Mouse (Mus musculus) myocyte (in vitro differentiated cells): ENCODE measurements around the gene Grifin.

Experiments used
- MYOG ChIP-seq, 3 experiments: IDR thresholded peaks; one replicate each; pipeline ENCODE4 v1.6.1; 2011; ENCODE audit warnings: control low read depth in 2 of 3, low read depth in 2 of 3, mild to moderate bottlenecking in 2 of 3; ENCODE audit not compliant: insufficient read length in 2 of 3, control insufficient read depth in 1 of 3, insufficient read depth in 1 of 3
- POLR2A ChIP-seq: IDR thresholded peaks from one replicate; pipeline ENCODE4 v1.6.1; 2011; ENCODE audit warnings: low read depth, mild to moderate bottlenecking, control low read depth, moderate library complexity; ENCODE audit not compliant: insufficient read length
- TCF12 ChIP-seq: IDR thresholded peaks from one replicate; pipeline ENCODE4 v1.6.1; 2011; ENCODE audit warnings: mild to moderate bottlenecking, control low read depth; ENCODE audit not compliant: poor library complexity, insufficient read depth, severe bottlenecking

DNA sequence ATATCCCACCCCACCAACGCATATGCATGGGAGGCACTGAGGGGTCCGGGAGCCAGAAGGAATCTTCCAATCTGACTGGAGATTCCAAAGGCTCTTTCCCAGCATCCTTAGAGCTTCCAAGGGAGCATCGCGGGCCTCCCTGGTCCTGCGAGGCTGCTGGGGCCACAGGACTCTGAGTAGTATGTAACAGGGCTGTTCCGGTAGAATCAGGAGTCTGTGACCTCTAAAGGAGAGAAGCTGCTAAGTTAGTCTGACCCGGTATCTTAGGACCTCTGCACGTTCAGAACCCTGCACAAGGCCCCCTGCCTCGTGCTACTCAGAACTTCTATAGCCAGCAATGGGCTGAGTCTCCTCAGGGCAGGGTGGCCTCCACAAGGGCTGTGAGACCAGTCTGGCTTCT is 14.3 kb upstream of the Grifin start:
- TF ChIP-seq TCF12 (no peak), POLR2A (no peak), MYOG (IDR thresholded peaks at IDR 0.05; ENCODE audit: control insufficient read depth in 1 of 3, insufficient read depth in 1 of 3, insufficient read length in 2 of 3, low read depth in 2 of 3) (no peak)
